Mouse (Mus musculus) embryonic facial prominence, embryonic 12.5 days (tissue): Measurements from ENCODE around the gene Iqsec2. TPM values are rescaled to one million over a fixed set of nuclear protein-coding genes. Genes with fewer than 3 reads are reported as not detected.
A peak's percentile ranks its signal among the peaks of the same experiment; 100 is the strongest.

Source experiments
- ATAC-seq: fragments of 200-750 bp; cut with Nextera tagmentation; 2 replicates; pipeline ENCODE4 v1.8.0; 2017; ENCODE audit not compliant: insufficient number of reproducible peaks, insufficient read depth, low FRiP score, low TSS enrichment
- H3K27ac ChIP-seq: fragments of 300-500 bp; sonication (generic); 2 replicates; pipeline ENCODE4 v1.5.1; 2016; ENCODE audit warnings: mild to moderate bottlenecking
- H3K27me3 ChIP-seq: fragments of 300-500 bp; sonication (generic); 2 replicates; pipeline ENCODE4 v1.6.1; 2016; ENCODE audit warnings: mild to moderate bottlenecking, moderate library complexity
- H3K36me3 ChIP-seq: fragments of 300-500 bp; sonication (generic); 2 replicates; pipeline ENCODE4 v1.6.1; 2016; ENCODE audit warnings: mild to moderate bottlenecking
- H3K4me1 ChIP-seq: fragments of 300-500 bp; sonication (generic); 2 replicates; pipeline ENCODE4 v1.6.1; 2016
- H3K4me2 ChIP-seq: fragments of 300-500 bp; sonication (generic); replicated peaks from 2 replicates; pipeline ENCODE4 v1.6.1; 2016; ENCODE audit warnings: mild to moderate bottlenecking, moderate library complexity
- H3K4me3 ChIP-seq: fragments of 300-500 bp; sonication (generic); 2 replicates; pipeline ENCODE4 v1.5.1; 2016; ENCODE audit warnings: mild to moderate bottlenecking
- H3K9ac ChIP-seq: fragments of 300-500 bp; sonication (generic); 2 replicates; pipeline ENCODE4 v1.6.1; 2016; ENCODE audit warnings: mild to moderate bottlenecking, moderate library complexity
- H3K9me3 ChIP-seq: fragments of 300-500 bp; sonication (generic); 2 replicates; pipeline ENCODE4 v1.6.1; 2016; ENCODE audit warnings: mild to moderate bottlenecking, moderate library complexity
- WGBS: fragments of 180-500 bp; shearing (Covaris S2); methylation state at CpG from one replicate; pipeline ENCODE4 v1.1.7; 2016; 5-methylcytosine and 5-hydroxymethylcytosine counted together
- polyA plus RNA-seq: library from polyadenylated mRNA; unstranded; fragments of >200 nt; fragmentation: Nextera tagmentation; extraction: Ambion mirVana; gene quantifications from 2 replicates; pipeline ENCODE4 v1.2.1, GENCODE M21; 2016

The Iqsec2 gene
- polyA plus RNA-seq: 2.4 and 2.7 TPM in 2 replicates

DNA sequence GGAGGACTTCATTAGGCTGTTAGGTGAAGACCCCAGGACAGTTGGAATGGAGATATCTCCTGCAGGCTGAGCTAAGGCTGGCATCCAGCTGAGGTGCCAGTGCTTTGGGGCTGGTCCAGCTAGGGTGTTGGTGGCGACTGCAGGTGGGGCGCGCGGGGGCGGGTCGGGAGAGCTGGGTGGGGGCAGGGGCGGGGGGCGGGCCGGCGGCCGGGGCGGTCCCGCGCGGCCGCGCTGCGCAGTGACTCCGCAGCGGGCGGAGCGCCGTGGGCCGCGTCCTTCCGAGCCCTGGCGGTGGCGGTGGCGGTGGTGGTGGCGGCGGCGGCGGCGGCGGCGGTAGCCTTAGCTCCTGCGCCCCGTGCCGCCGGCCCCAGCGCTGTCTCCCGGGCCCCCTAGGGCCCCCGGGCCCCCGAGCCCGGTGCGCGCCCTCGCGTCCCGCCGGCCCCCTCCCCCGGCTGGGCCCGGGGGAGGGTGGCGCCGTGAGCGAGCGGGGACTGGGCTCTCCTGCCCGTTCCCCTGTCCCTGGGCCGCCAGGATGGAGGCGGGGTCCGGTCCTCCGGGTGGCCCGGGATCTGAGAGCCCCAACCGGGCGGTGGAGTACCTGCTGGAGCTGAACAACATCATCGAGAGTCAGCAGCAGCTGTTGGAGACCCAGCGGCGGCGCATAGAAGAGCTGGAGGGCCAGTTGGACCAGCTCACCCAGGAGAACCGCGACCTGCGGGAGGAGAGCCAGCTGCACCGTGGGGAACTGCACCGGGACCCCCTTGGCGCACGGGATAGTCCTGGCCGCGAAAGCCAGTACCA, at the start of gene Iqsec2:
Iqsec2 (plus strand) TSS at position 328 of the 801 bp plus-strand sequence.
- H3K27ac ChIP-seq: no peak within 1 kb of the TSS
- peak; percentile 76 for ATAC-seq
- WGBS: 22% methylated on average over 53 of the region's 78 CpGs

GRCm38 (mm10) chrX:152097572-152097971, 46.5 kb upstream of the Iqsec2 start:
- no peak for ATAC-seq
- H3K4me2 ChIP-seq: no peak overlapping the region
- H3K36me3 ChIP-seq: no peaks in the 10 kb centered on the region
- 30% methylated on average over 1 of the region's 1 CpGs for WGBS
- no peak overlapping the region for H3K4me3 ChIP-seq
- H3K27me3 ChIP-seq: peaks cover 16% of the 10 kb centered on the region; the same call in 1 of the 2 replicates
- no peak overlapping the region for H3K9ac ChIP-seq
- H3K4me1 ChIP-seq: no peaks in the 10 kb centered on the region
- no peaks in the 10 kb centered on the region for H3K9me3 ChIP-seq
- no peak overlapping the region for H3K27ac ChIP-seq

More for the DNA sequence above, at the start of gene Iqsec2:
- peaks cover 63% of the 10 kb centered on the region for H3K27me3 ChIP-seq
- H3K36me3 ChIP-seq: no peaks in the 10 kb centered on the region
- no peaks in the 10 kb centered on the region; the same call in 1 of the 2 replicates for H3K4me1 ChIP-seq
- H3K4me2 ChIP-seq: peak within 1 kb of the TSS; percentile 74
- H3K9ac ChIP-seq: peak within 1 kb of the TSS; percentile 52
- peak within 1 kb of the TSS; percentile 55 for H3K4me3 ChIP-seq
- H3K9me3 ChIP-seq: no peaks in the 10 kb centered on the region

DNA sequence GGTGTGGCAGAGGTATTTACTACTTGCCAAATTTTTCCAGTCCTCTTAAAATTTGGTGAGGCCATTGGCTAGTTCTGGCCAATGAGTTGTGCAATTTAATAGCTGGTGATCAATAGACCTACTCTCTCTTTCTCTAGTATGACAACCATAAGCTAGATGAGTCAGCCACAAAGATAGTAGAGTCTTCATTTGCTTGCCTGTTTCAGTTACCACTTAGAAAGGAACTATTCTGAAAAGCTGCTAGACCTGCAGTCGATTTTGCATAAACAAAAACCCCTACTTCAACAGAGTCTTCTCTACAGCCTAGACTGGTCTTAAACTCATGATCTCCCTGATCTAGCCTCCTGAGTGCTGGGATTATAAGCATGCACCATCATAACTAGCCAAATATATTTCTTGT, 22.4 kb upstream of the Iqsec2 start:
- Histone ChIP-seq H3K27me3 (peaks cover 27% of the 10 kb centered on the region), H3K4me3 (no peak overlapping the region), H3K4me2 (no peak overlapping the region), H3K4me1 (no peaks in the 10 kb centered on the region), H3K27ac (no peak overlapping the region), H3K9ac (no peak overlapping the region), H3K36me3 (no peaks in the 10 kb centered on the region), H3K9me3 (no peaks in the 10 kb centered on the region)
- WGBS: 67% methylated on average over 1 of the region's 1 CpGs
- no peak for ATAC-seq

GRCm38 (mm10) chrX:152130777-152131176, 13.3 kb upstream of the Iqsec2 start:
- H3K27me3 ChIP-seq: peaks cover 42% of the 10 kb centered on the region
- no peaks in the 10 kb centered on the region for H3K4me1 ChIP-seq
- H3K27ac ChIP-seq: no peak overlapping the region
- no peak overlapping the region for H3K9ac ChIP-seq
- no peaks in the 10 kb centered on the region for H3K36me3 ChIP-seq
- H3K9me3 ChIP-seq: no peaks in the 10 kb centered on the region
- no peak overlapping the region for H3K4me2 ChIP-seq
- ATAC-seq: no peak
- WGBS: 37% methylated on average over 3 of the region's 3 CpGs
- H3K4me3 ChIP-seq: no peak overlapping the region

- H3K9me3 ChIP-seq: no peaks in the 10 kb centered on the region
- H3K27me3 ChIP-seq: peaks cover 41% of the 10 kb centered on the region
- H3K4me3 ChIP-seq: no peak overlapping the region
- no peak overlapping the region for H3K9ac ChIP-seq
- H3K27ac ChIP-seq: no peak overlapping the region
- H3K4me1 ChIP-seq: no peaks in the 10 kb centered on the region
- 88% methylated on average over 2 of the region's 2 CpGs for WGBS
- H3K36me3 ChIP-seq: no peaks in the 10 kb centered on the region
- no peak for ATAC-seq
- H3K4me2 ChIP-seq: no peak overlapping the region
These were observed 12.0 kb upstream of the Iqsec2 start for GRCm38 (mm10) chrX:152132029-152132428.

DNA sequence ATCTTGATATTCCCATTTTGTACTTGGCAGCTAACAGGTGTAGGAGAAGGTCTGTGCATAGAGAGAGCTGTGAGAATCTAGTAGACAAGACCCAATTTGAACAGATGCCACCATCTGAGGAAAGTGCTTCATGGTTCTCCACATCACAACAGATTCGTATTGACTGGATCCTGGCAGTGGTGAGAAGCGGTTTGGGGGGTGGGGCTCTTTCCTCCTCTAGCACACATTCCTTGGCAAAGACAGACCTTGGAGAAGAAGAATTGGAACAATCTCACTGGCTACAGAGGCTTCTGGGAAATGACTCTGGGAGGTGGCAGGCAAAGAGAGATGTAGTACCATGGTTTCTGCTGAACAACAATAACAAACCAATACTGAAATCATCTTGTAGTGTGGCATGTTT, 8.9 kb upstream of the Iqsec2 start:
- WGBS: 61% methylated on average over 2 of the region's 2 CpGs
- Histone ChIP-seq H3K4me2 (no peak overlapping the region), H3K9ac (no peak overlapping the region), H3K36me3 (no peaks in the 10 kb centered on the region), H3K9me3 (no peaks in the 10 kb centered on the region), H3K27me3 (peaks cover 36% of the 10 kb centered on the region), H3K4me3 (no peak overlapping the region), H3K4me1 (no peaks in the 10 kb centered on the region), H3K27ac (no peak overlapping the region)
- no peak for ATAC-seq

GRCm38 (mm10) chrX:152144742-152145214, 710 bp downstream of the Iqsec2 start:
- Histone ChIP-seq H3K27me3 (peaks cover 63% of the 10 kb centered on the region), H3K4me1 (no peaks in the 10 kb centered on the region; the same call in 1 of the 2 replicates), H3K4me3 (peak overlapping the region; percentile 55), H3K9ac (peak overlapping the region; percentile 52), H3K4me2 (peak overlapping the region; percentile 74), H3K9me3 (no peaks in the 10 kb centered on the region), H3K27ac (no peak overlapping the region), H3K36me3 (no peaks in the 10 kb centered on the region)
- ATAC-seq: 0 out of 2 replicates have a peak, but pooled peaks have one; percentile 13
- WGBS: 22% methylated on average over 38 of the region's 42 CpGs

DNA sequence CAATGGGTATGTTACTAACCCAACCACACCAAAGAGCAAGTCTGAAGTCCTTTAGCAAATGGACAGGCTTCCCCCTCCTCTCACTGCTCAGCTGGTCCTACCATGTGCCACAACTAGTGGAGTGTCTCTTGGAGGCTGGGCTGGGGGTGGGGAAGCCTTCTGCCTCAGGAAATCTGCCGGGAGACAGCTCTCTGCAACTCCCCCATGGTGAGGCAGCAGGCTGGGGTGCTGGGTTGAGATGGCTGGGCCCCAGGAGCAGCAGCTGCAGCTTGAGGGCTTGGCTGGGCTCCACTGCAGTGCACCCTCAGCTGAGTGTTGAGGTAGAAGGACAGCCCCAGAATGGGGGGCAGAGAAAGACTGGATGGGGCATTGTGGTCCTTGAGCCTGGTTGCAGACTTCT, 2.1 kb downstream of the Iqsec2 start:
- Histone ChIP-seq H3K36me3 (no peaks in the 10 kb centered on the region), H3K4me3 (no peak overlapping the region), H3K27me3 (peaks cover 63% of the 10 kb centered on the region), H3K4me2 (peak overlapping the region; percentile 15; the same call in 1 of the 2 replicates), H3K9ac (no peak overlapping the region), H3K9me3 (no peaks in the 10 kb centered on the region), H3K4me1 (no peaks in the 10 kb centered on the region; the same call in 1 of the 2 replicates), H3K27ac (no peak overlapping the region)
- ATAC-seq: no peak
- 26% methylated on average over 1 of the region's 1 CpGs for WGBS

- Histone ChIP-seq H3K4me3 (no peak overlapping the region), H3K4me1 (no peaks in the 10 kb centered on the region; the same call in 1 of the 2 replicates), H3K27me3 (peaks cover 63% of the 10 kb centered on the region), H3K36me3 (no peaks in the 10 kb centered on the region), H3K9me3 (no peaks in the 10 kb centered on the region), H3K4me2 (no peak overlapping the region), H3K9ac (no peak overlapping the region), H3K27ac (no peak overlapping the region)
- WGBS: 69% methylated on average over 2 of the region's 2 CpGs
- no peak for ATAC-seq
These were observed 2.6 kb downstream of the Iqsec2 start for GRCm38 (mm10) chrX:152146691-152147090.

- Histone ChIP-seq H3K4me1 (no peaks in the 10 kb centered on the region; the same call in 1 of the 2 replicates), H3K27ac (no peak overlapping the region), H3K9ac (no peak overlapping the region), H3K9me3 (no peaks in the 10 kb centered on the region), H3K4me3 (no peak overlapping the region), H3K36me3 (no peaks in the 10 kb centered on the region), H3K4me2 (no peak overlapping the region), H3K27me3 (peaks cover 60% of the 10 kb centered on the region)
- peak; percentile 79; the same call in 1 of the 2 replicates for ATAC-seq
- 41% methylated on average over 5 of the region's 5 CpGs for whole genome bisulfite sequencing
These were observed 3.5 kb downstream of the Iqsec2 start for GRCm38 (mm10) chrX:152147451-152148116.

GRCm38 (mm10) chrX:152148706-152149105, 4.6 kb downstream of the Iqsec2 start:
- H3K4me3 ChIP-seq: no peak overlapping the region
- WGBS: 77% methylated on average over 5 of the region's 5 CpGs
- no peak for ATAC-seq
- H3K36me3 ChIP-seq: no peaks in the 10 kb centered on the region
- H3K9ac ChIP-seq: no peak overlapping the region
- H3K27me3 ChIP-seq: peaks cover 52% of the 10 kb centered on the region
- no peak overlapping the region for H3K27ac ChIP-seq
- no peak overlapping the region for H3K4me2 ChIP-seq
- H3K9me3 ChIP-seq: no peaks in the 10 kb centered on the region
- H3K4me1 ChIP-seq: no peaks in the 10 kb centered on the region; the same call in 1 of the 2 replicates
